Mouse (Mus musculus) hindbrain, embryonic 16.5 days (tissue): ENCODE measurements around the gene Olig1. TPM values are rescaled to one million over a fixed set of nuclear protein-coding genes. Genes with fewer than 3 reads are reported as not detected.
A peak's percentile ranks its signal among the peaks of the same experiment; 100 is the strongest.

Experiments used
- ATAC-seq: fragments of 200-750 bp; cut with Nextera tagmentation; 2 replicates; pipeline ENCODE4 v1.8.0; 2017; ENCODE audit warnings: moderate TSS enrichment, moderate library complexity
- H3K27ac ChIP-seq: fragments of 300-500 bp; sonication (generic); 2 replicates; pipeline ENCODE4 v1.5.1; 2014; ENCODE audit warnings: low read depth, mild to moderate bottlenecking, control low read depth, low read length, moderate library complexity
- H3K27me3 ChIP-seq: fragments of 300-500 bp; sonication (generic); replicated peaks from 2 replicates; pipeline ENCODE4 v1.6.1; 2014; ENCODE audit warnings: low read length; ENCODE audit not compliant: control insufficient read depth, insufficient read depth
- H3K36me3 ChIP-seq: fragments of 300-500 bp; sonication (generic); 2 replicates; pipeline ENCODE4 v1.6.1; 2014; ENCODE audit warnings: mild to moderate bottlenecking, low read length, moderate library complexity, mixed read lengths; ENCODE audit not compliant: control insufficient read depth, insufficient read depth
- H3K4me1 ChIP-seq: fragments of 300-500 bp; sonication (generic); 2 replicates; pipeline ENCODE4 v1.6.1; 2014; ENCODE audit warnings: low read depth, low read length; ENCODE audit not compliant: control insufficient read depth, insufficient read depth
- H3K4me2 ChIP-seq: fragments of 300-500 bp; sonication (generic); 2 replicates; pipeline ENCODE4 v1.6.1; 2014; ENCODE audit warnings: mild to moderate bottlenecking, low read length, control low read depth, moderate library complexity
- H3K4me3 ChIP-seq: fragments of 300-500 bp; sonication (generic); 2 replicates; pipeline ENCODE4 v1.5.1; 2014; ENCODE audit warnings: mild to moderate bottlenecking, low read length, control low read depth, moderate library complexity
- H3K9ac ChIP-seq: fragments of 300-500 bp; sonication (generic); 2 replicates; pipeline ENCODE4 v1.6.1; 2014; ENCODE audit warnings: low read depth, mild to moderate bottlenecking, control low read depth, low read length, moderate library complexity
- H3K9me3 ChIP-seq: fragments of 300-500 bp; sonication (generic); 2 replicates; pipeline ENCODE4 v1.6.1; 2014; ENCODE audit warnings: mild to moderate bottlenecking, low read length, moderate library complexity; ENCODE audit not compliant: control insufficient read depth
- WGBS: fragments of 180-500 bp; shearing (Covaris S2); extraction: QIAGEN DNeasy Blood & Tissue Kit; methylation state at CpG from one replicate; pipeline ENCODE4 v1.1.7; 2014; 5-methylcytosine and 5-hydroxymethylcytosine counted together
- polyA plus RNA-seq: library from polyadenylated mRNA; unstranded; fragments of >200 nt; fragmentation: Nextera tagmentation; extraction: Ambion mirVana; gene quantifications from 2 replicates; pipeline ENCODE4 v1.2.1, GENCODE M21; 2015

The Olig1 gene
- polyA plus RNA-seq, 1 experiment from 2014 or later, result 190 TPM

DNA sequence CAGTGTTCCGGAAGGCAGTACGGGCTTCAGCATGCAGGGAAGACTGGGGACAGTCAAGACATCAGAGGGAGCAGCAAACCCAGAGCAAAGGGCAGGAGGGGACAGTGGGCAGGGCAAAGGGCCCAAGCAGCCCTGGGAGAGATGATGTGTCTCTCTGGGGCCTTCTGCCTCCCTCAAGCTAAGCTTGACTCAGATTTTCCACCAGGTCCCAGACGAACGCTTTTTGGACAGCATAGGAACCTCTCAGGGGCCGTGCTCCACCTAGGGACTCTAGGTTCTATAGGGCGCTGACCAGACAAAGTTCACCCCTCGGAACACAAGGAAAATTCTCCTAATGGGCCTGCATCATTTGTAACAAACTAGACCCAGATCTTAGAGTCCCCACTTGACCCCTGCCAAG lies 29.8 kb downstream of the Olig1 start:
- H3K36me3 ChIP-seq, result no peaks in the 10 kb centered on the region
- ATAC-seq, result no peak
- H3K27ac ChIP-seq, result no peak overlapping the region
- H3K9me3 ChIP-seq, result 0 out of 2 replicates have a peak, but pooled peaks cover 2% of the 10 kb centered on the region
- H3K4me1 ChIP-seq, result peaks cover 7% of the 10 kb centered on the region
- H3K4me3 ChIP-seq, result no peak overlapping the region
- H3K4me2 ChIP-seq, result no peak overlapping the region
- H3K9ac ChIP-seq, result no peak overlapping the region
- WGBS, result 90% methylated on average over 7 of the region's 7 CpGs
- H3K27me3 ChIP-seq, result peaks cover 35% of the 10 kb centered on the region

- peak; percentile 27; the same call in 1 of the 2 replicates for ATAC-seq
- peaks cover 36% of the 10 kb centered on the region for H3K27me3 ChIP-seq
- peak overlapping the region; percentile 25 for H3K4me3 ChIP-seq
- H3K4me2 ChIP-seq, result peak overlapping the region; percentile 47
- no peaks in the 10 kb centered on the region for H3K36me3 ChIP-seq
- H3K27ac ChIP-seq, result peak overlapping the region; percentile 25; the same call in 1 of the 2 replicates
- no peaks in the 10 kb centered on the region for H3K9me3 ChIP-seq
- WGBS, result 12% methylated on average over 16 of the region's 16 CpGs
- peaks cover 9% of the 10 kb centered on the region for H3K4me1 ChIP-seq
- H3K9ac ChIP-seq, result 0 out of 2 replicates have a peak overlapping the region, but pooled peaks have one; percentile 18
Measured at GRCm38 (mm10) chr16:91300641-91301441, 31.3 kb downstream of the Olig1 start.

DNA sequence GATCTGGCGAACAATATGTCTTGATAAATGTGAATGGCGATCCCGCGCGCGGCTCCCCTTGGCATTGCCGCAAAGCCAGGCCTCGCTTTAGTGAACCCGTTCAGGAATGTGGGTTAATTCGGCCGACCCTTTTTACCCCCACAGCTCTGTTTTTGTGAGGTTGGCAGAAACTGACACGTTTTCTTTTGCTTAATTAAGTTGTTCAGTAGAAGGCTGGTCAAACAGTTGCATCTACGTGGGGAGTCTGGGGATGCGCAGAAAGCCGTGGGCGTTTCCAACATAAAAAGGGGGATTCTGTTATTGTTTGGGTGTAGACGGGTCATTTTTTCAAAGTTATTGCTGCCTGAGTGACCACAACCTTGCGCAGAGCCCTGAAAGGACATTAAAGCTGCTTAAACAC lies 31.9 kb downstream of the Olig1 start:
- Histone ChIP-seq H3K27ac (no peak overlapping the region), H3K27me3 (peaks cover 38% of the 10 kb centered on the region), H3K4me1 (peaks cover 10% of the 10 kb centered on the region), H3K36me3 (no peaks in the 10 kb centered on the region), H3K9ac (0 out of 2 replicates have a peak overlapping the region, but pooled peaks have one; percentile 18), H3K4me3 (peak overlapping the region; percentile 25), H3K9me3 (no peaks in the 10 kb centered on the region), H3K4me2 (peak overlapping the region; percentile 47)
- no peak for ATAC-seq
- 9% methylated on average over 18 of the region's 18 CpGs for WGBS

DNA sequence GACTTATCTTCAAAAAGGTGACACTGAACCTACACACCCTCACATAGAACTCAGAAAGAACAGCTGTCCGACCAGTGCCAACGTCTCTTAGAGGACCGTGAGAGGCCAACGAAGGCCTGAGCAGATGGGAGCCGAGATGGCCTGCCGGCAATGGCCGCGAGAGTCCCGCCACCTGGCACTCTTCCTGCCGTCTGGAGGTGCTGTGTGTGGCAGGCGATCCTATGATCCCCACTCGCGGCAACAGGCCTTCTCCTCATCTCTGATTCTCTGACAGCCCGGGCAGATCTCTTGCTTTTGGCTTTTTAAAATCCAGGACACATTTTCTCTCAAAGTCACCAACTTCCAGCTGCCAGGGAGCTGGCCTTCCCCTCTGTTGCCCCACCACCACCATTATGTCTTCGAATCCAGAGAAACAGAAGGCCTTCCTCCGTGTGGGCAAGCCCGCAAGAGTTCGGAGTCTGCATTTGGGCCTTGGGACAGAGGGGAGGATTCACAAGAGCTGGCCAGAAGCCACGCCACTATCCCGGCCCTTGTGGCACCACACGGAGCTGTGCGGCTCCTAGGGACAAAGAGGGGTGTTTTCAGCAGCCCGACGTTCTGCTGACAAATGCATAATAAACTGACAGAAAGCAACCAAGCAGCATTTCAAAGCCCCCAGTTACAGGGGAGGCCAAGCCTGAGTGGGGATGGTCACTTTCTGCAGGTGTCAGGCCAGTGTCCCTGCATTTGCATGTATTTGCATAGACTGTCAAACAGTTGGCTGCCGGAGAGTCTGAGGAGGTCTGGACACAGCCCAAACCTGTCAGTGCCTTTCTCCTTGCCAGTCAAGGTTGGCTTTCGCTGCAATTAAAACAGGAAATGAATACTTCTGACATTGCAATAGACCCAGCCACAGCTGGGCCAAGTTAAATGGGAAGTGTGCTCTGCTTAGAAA lies 34.5 kb downstream of the Olig1 start:
- Histone ChIP-seq H3K9me3 (no peaks in the 10 kb centered on the region), H3K9ac (no peak overlapping the region), H3K4me2 (no peak overlapping the region; the same call in 1 of the 2 replicates), H3K36me3 (no peaks in the 10 kb centered on the region), H3K27ac (peak overlapping the region; percentile 36), H3K27me3 (peaks cover 41% of the 10 kb centered on the region), H3K4me3 (no peak overlapping the region), H3K4me1 (peaks cover 10% of the 10 kb centered on the region)
- WGBS, result 15% methylated on average over 26 of the region's 26 CpGs
- ATAC-seq, result peak; percentile 91

DNA sequence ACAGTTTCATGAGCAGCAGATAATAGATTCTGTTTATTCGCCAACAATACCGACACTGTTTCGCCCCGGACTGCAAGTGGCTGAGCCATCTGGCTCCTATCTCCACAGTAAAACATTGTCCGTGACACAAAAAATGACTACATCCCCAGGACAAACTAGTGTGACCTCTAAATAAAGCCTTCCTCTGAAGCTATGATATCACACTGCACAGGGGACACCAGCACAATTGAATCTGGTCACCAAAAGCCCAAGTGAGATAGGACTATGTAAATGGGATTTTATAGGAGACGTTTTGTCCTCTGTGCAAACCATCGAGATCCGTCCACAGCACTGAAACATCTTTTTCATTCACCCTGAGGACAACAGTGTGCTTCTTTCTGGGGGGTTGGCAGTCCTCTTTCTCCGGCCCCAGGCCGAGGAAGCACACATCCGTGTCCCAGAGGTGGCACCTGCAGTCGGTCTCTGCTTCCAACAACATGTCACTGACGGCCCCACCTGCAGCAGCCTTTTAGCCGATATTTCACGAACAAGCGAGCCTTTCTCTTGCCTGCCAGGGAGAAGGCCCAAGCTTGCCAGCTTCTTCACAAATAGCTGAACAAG lies 36.0 kb downstream of the Olig1 start:
- H3K27ac ChIP-seq, result no peak overlapping the region
- 41% methylated on average over 16 of the region's 16 CpGs for WGBS
- no peak overlapping the region for H3K4me3 ChIP-seq
- H3K36me3 ChIP-seq, result no peaks in the 10 kb centered on the region
- peak; percentile 35 for ATAC-seq
- H3K27me3 ChIP-seq, result peaks cover 35% of the 10 kb centered on the region
- H3K9ac ChIP-seq, result no peak overlapping the region
- no peaks in the 10 kb centered on the region for H3K9me3 ChIP-seq
- H3K4me2 ChIP-seq, result no peak overlapping the region
- H3K4me1 ChIP-seq, result peaks cover 13% of the 10 kb centered on the region

DNA sequence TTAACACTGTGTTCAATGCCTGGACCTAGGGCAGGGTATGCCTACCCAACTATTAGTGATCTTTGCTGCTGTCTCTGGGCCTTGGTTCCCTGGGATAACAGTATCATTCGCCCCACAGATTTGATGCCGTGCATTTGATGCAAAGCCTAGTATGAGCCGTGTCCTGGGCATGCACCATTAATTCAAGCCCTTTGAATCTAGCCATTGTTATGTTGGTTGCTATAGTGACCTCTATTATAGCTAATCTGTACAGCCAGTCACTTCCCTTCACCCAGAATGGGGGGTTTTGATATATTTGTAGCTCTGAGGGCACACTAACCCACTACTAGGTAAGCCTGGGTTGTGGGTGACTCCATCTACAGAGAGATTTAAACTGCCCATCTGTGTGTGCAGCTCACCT lies 40.3 kb downstream of the Olig1 start:
- Histone ChIP-seq H3K36me3 (no peaks in the 10 kb centered on the region), H3K9me3 (no peaks in the 10 kb centered on the region), H3K27ac (no peak overlapping the region), H3K4me3 (no peak overlapping the region), H3K27me3 (peaks cover 35% of the 10 kb centered on the region), H3K9ac (no peak overlapping the region), H3K4me2 (no peak overlapping the region), H3K4me1 (peaks cover 6% of the 10 kb centered on the region)
- no peak for ATAC-seq
- 23% methylated on average over 3 of the region's 3 CpGs for WGBS

- H3K27me3 ChIP-seq, result peaks cover 32% of the 10 kb centered on the region
- no peak overlapping the region for H3K4me3 ChIP-seq
- H3K27ac ChIP-seq, result no peak overlapping the region
- H3K9me3 ChIP-seq, result no peaks in the 10 kb centered on the region
- H3K36me3 ChIP-seq, result no peaks in the 10 kb centered on the region
- H3K4me1 ChIP-seq, result peaks cover 3% of the 10 kb centered on the region
- no peak overlapping the region for H3K9ac ChIP-seq
- no peak overlapping the region for H3K4me2 ChIP-seq
- WGBS, result 42% methylated on average over 7 of the region's 7 CpGs
- ATAC-seq, result no peak
Measured at GRCm38 (mm10) chr16:91312921-91313320, 43.3 kb downstream of the Olig1 start.

- peak overlapping the region; percentile 32; the same call in 1 of the 2 replicates for H3K4me2 ChIP-seq
- no peaks in the 10 kb centered on the region for H3K9me3 ChIP-seq
- H3K27me3 ChIP-seq, result peaks cover 26% of the 10 kb centered on the region
- H3K9ac ChIP-seq, result no peak overlapping the region
- H3K4me1 ChIP-seq, result peaks cover 3% of the 10 kb centered on the region
- H3K36me3 ChIP-seq, result no peaks in the 10 kb centered on the region
- no peak overlapping the region for H3K27ac ChIP-seq
- ATAC-seq, result peak; percentile 83
- 6% methylated on average over 19 of the region's 19 CpGs for WGBS
- H3K4me3 ChIP-seq, result no peak overlapping the region
Measured at GRCm38 (mm10) chr16:91314114-91314775, 44.7 kb downstream of the Olig1 start.
